ENCODE assay signal across 27 mouse cellular contexts in genomic region chr12:100470295-100470694, GRCm38 (mm10). TPM values are rescaled to one million over a fixed set of nuclear protein-coding genes. Genes with fewer than 3 reads are reported as not detected.
DNase-seq lines count a peak whose midpoint lies in the region; ATAC-seq and TF ChIP-seq lines count a peak whose summit lies in the region.
"Had no signal": no experiment of that assay in that cellular context is flagged by ENCODE, and none has a peak within 500 bp of the region (broad histone marks: within the 10 kb centered on the region; RNA-seq: fewer than 3 reads in every experiment).

No protein-coding gene starts in this region.

- H3K36me3 ChIP-seq in heart, embryonic 10.5 days: peaks cover 15% of the 10 kb centered on the region; the same call in 1 of the 2 replicates
- no peaks in the 10 kb centered on the region; the same call in 1 of the 2 replicates for H3K36me3 ChIP-seq in kidney, adult 2 months (ENCODE audit: control insufficient read depth, insufficient read depth, low read length)
- no peaks in the 10 kb centered on the region for H3K36me3 ChIP-seq in lung, postnatal 0 days (ENCODE audit: insufficient read depth, low read length)

- TF ChIP-seq POLR2A in kidney, adult 2 months (IDR thresholded peaks at IDR 0.05; ENCODE audit: low read depth, low read length): no peak
- TF ChIP-seq POLR2A in cerebellum, adult 2 months (IDR thresholded peaks at IDR 0.05; ENCODE audit: borderline replicate concordance, insufficient read depth, low read length): no peak

- H3K4me1 ChIP-seq in heart, embryonic 10.5 days: peaks cover 4% of the 10 kb centered on the region
- 0 out of 2 replicates have a peak, but pooled peaks cover 7% of the 10 kb centered on the region for H3K4me1 ChIP-seq in kidney, adult 2 months (ENCODE audit: control insufficient read depth, insufficient read depth, low read length)
- no peaks in the 10 kb centered on the region for H3K4me1 ChIP-seq in lung, postnatal 0 days (ENCODE audit: insufficient read depth, low read depth, low read length)
- peaks cover 11% of the 10 kb centered on the region for H3K4me1 ChIP-seq in cerebellum, adult 2 months (ENCODE audit: control insufficient read depth, insufficient read depth, low read length)
- H3K4me1 ChIP-seq: limb, embryonic 15.5 days had no signal

- no peak overlapping the region for H3K27ac ChIP-seq in heart, embryonic 10.5 days
- H3K27ac ChIP-seq in kidney, adult 2 months (ENCODE audit: insufficient read depth, low read depth, low read length): no peak overlapping the region; the same call in 1 of the 2 replicates
- no peak overlapping the region for H3K27ac ChIP-seq in lung, postnatal 0 days (ENCODE audit: low read length)
- H3K27ac ChIP-seq in cerebellum, adult 2 months (ENCODE audit: insufficient read depth, low read length): no peak overlapping the region
- H3K27ac ChIP-seq: hindbrain, postnatal 0 days; kidney, postnatal 0 days; limb, embryonic 15.5 days; liver, embryonic 14.5 days; midbrain, embryonic 10.5 days; neural tube, embryonic 13.5 days had no signal

- H3K27me3 ChIP-seq in heart, embryonic 10.5 days (ENCODE audit: insufficient read depth, poor library complexity, severe bottlenecking): no peaks in the 10 kb centered on the region
- H3K27me3 ChIP-seq in kidney, adult 2 months (replicated peaks; ENCODE audit: control insufficient read depth, insufficient read depth, low read length): no peaks in the 10 kb centered on the region
- no peaks in the 10 kb centered on the region for H3K27me3 ChIP-seq in lung, postnatal 0 days (replicated peaks; ENCODE audit: insufficient read depth, low read length)
- no peaks in the 10 kb centered on the region for H3K27me3 ChIP-seq in cerebellum, adult 2 months (ENCODE audit: control insufficient read depth, insufficient read depth, low read length)
- H3K27me3 ChIP-seq: limb, embryonic 15.5 days; neural tube, embryonic 13.5 days had no signal

- peak; percentile 91 for DNase-seq in heart, adult 11 months
- no peak for DNase-seq in heart, embryonic 10.5 days (ENCODE audit: low spot score)
- peak; percentile 54 for DNase-seq in kidney, adult 2 months
- no peak for DNase-seq in kidney, postnatal 4 days
- DNase-seq in lung, postnatal 0 days (ENCODE audit: low spot score): no peak
- no peak for DNase-seq in lung, postnatal 14 days
- no peak for DNase-seq in cerebellum, adult 2 months
- DNase-seq: adrenal gland, postnatal 25 days; cerebellum, adult 9-11 months; forebrain, postnatal 0 days; gastrocnemius, postnatal 36 days; left cerebral cortex, postnatal 4 days; lung, embryonic 14.5 days; right cerebral cortex, adult 18-20 months; right cerebral cortex, postnatal 4 days; thymus, adult 18-20 months; thymus, postnatal 36 days had no signal

- no peak overlapping the region for H3K4me3 ChIP-seq in heart, embryonic 10.5 days
- no peak overlapping the region for H3K4me3 ChIP-seq in kidney, adult 2 months (ENCODE audit: insufficient read depth, low read depth, low read length)
- H3K4me3 ChIP-seq in lung, postnatal 0 days (ENCODE audit: low read depth, low read length): no peak overlapping the region
- H3K4me3 ChIP-seq in cerebellum, adult 2 months (replicated peaks; ENCODE audit: insufficient read depth, low read depth, low read length): no peak overlapping the region
- H3K4me3 ChIP-seq: limb, embryonic 15.5 days; midbrain, embryonic 10.5 days; myocyte; neural tube, embryonic 13.5 days had no signal

- TF ChIP-seq EP300 in lung, postnatal 0 days (IDR thresholded peaks at IDR 0.05): 0 out of 2 replicates have a peak, but pooled peaks have one; percentile 18

- H3K4me2 ChIP-seq in lung, postnatal 0 days (replicated peaks; ENCODE audit: low read depth, low read length): no peak overlapping the region
- H3K4me2 ChIP-seq: heart, embryonic 11.5 days; limb, embryonic 15.5 days; lung, embryonic 14.5 days; neural tube, embryonic 13.5 days had no signal

- TF ChIP-seq CTCF in kidney, adult 2 months (conservative IDR thresholded peaks at IDR 0.05; ENCODE audit: insufficient read depth, insufficient read length, low read depth, low read length): no peak
- TF ChIP-seq CTCF in lung, postnatal 0 days (IDR thresholded peaks at IDR 0.05): no peak
- no peak for TF ChIP-seq CTCF in cerebellum, adult 2 months (IDR thresholded peaks at IDR 0.05; ENCODE audit: borderline replicate concordance, insufficient read depth, low read depth, low read length)

- 76% methylated on average over 9 of the region's 9 CpGs for WGBS in heart, embryonic 10.5 days
- WGBS in kidney, adult 2 months: 58% methylated on average over 9 of the region's 9 CpGs
- whole genome bisulfite sequencing in lung, postnatal 0 days: 72% methylated on average over 9 of the region's 9 CpGs
- 79% methylated on average over 9 of the region's 9 CpGs for WGBS in cerebellum, adult 2 months

- H3K9me3 ChIP-seq in heart, embryonic 10.5 days: no peaks in the 10 kb centered on the region
- H3K9me3 ChIP-seq in lung, postnatal 0 days (ENCODE audit: low read length): no peaks in the 10 kb centered on the region
- H3K9me3 ChIP-seq: limb, embryonic 15.5 days; midbrain, embryonic 10.5 days; neural tube, embryonic 13.5 days had no signal

- ATAC-seq in lung, postnatal 0 days: no peak
- ATAC-seq: forebrain, postnatal 0 days; hindbrain, postnatal 0 days; intestine, embryonic 16.5 days; midbrain, embryonic 16.5 days had no signal

- H3K9ac ChIP-seq in lung, postnatal 0 days (replicated peaks; ENCODE audit: low read depth): no peak overlapping the region
- H3K9ac ChIP-seq: forebrain, postnatal 0 days; limb, embryonic 15.5 days; liver, embryonic 14.5 days; lung, embryonic 14.5 days; neural tube, embryonic 13.5 days had no signal

RNA-seq across cellular contexts. Expression of gene Ttc7b, which starts 50.3 kb away (rescaled TPM):
- 5.9 and 6.2 TPM in 2 replicates for polyA plus RNA-seq in heart, embryonic 10.5 days (2016; fragmentation: Nextera tagmentation; extraction: Ambion mirVana)
- 42.1 and 55.5 TPM in 2 replicates for polyA plus RNA-seq in kidney, adult 2 months (2012; rRNA removed)
- 6.6 and 6.9 TPM in 2 replicates for polyA plus RNA-seq in lung, postnatal 0 days (2015; fragmentation: Nextera tagmentation; extraction: Ambion mirVana)
- 144 and 149 TPM in 2 replicates for polyA plus RNA-seq in cerebellum, adult 2 months (2012; rRNA removed)

Comparison
In these comparisons a context has a peak if more than half of its experiments do, and no peak if none do; other contexts are left out.
1. DNase-seq: peak in heart, adult 11 months (single experiment) and kidney, adult 2 months (single experiment); none in heart, embryonic 10.5 days (single experiment), kidney, postnatal 4 days (0 of 2), lung, postnatal 0 days (single experiment), lung, postnatal 14 days (single experiment) and cerebellum, adult 2 months (0 of 2).